ENCODE assay signal across 23 mouse cellular contexts in the genomic region with DNA sequence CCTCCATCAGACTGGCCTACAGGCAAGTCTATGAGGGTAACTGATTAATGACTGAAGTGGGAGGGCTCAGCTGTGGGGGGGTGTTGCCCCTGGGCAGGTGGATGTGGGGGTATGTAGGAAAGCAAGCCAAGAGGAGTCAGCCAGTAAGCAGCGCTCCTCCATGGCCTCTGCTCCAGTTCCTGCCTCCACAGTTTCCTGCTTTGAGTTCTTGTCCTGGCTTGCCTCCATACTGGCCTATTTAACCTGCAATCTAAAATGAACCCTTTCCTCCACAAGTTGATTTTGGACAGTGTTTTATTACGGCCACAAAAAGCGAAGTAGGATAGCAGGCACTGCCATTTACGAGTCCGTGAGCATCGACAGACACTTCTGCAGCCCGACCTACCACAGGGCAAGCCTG.
"Had no signal": no experiment of that assay in that cellular context is flagged by ENCODE, and none has a peak within 500 bp of the region (broad histone marks: within the 10 kb centered on the region; RNA-seq: fewer than 3 reads in every experiment).

No protein-coding gene starts in this region.

- H3K4me3 ChIP-seq: heart, adult 2 months; heart, embryonic 13.5 days; heart, embryonic 15.5 days; hindbrain, embryonic 13.5 days; hindbrain, embryonic 15.5 days; kidney, embryonic 15.5 days; limb, embryonic 13.5 days; limb, embryonic 15.5 days had no signal

- H3K27ac ChIP-seq: heart, adult 2 months; heart, embryonic 13.5 days; heart, embryonic 15.5 days; hindbrain, embryonic 15.5 days; hindbrain, postnatal 0 days; kidney, embryonic 15.5 days; kidney, postnatal 0 days; limb, embryonic 13.5 days; limb, embryonic 15.5 days had no signal

- H3K27me3 ChIP-seq: heart, embryonic 13.5 days; heart, embryonic 15.5 days; hindbrain, embryonic 13.5 days; hindbrain, embryonic 15.5 days; kidney, embryonic 15.5 days; limb, embryonic 13.5 days; limb, embryonic 15.5 days had no signal

- DNase-seq: gastrocnemius, postnatal 14 days; gastrocnemius, postnatal 36 days; heart, adult 11 months; heart, adult 2 months; heart, postnatal 14 days; heart, postnatal 36 days; kidney, adult 11 months; kidney, adult 2 months; kidney, adult 9 months; kidney, postnatal 14 days; kidney, postnatal 36 days; layer of hippocampus, adult 9-11 months; layer of hippocampus, postnatal 36 days; left cerebral cortex, postnatal 4 days had no signal
